In genomic region chr6:84436716-84437115, GRCm38 (mm10) we compare ENCODE assay signal across 17 mouse cellular contexts.
"Had no signal": no experiment of that assay in that cellular context is flagged by ENCODE, and none has a peak within 500 bp of the region (broad histone marks: within the 10 kb centered on the region; RNA-seq: fewer than 3 reads in every experiment).

No protein-coding gene starts in this region.

- DNase-seq: retina, postnatal 1 day; right cerebral cortex, adult 18-20 months; right cerebral cortex, postnatal 14 days; right cerebral cortex, postnatal 25 days; right cerebral cortex, postnatal 4 days; spleen, adult 18-20 months; thymus, adult 18-20 months; thymus, adult 2 months; thymus, postnatal 14 days; thymus, postnatal 25 days; thymus, postnatal 36 days; thymus, postnatal 4 days had no signal

- H3K27ac ChIP-seq: neural tube, embryonic 12.5 days; neural tube, embryonic 13.5 days; neural tube, embryonic 15.5 days; stomach, embryonic 15.5 days; stomach, postnatal 0 days had no signal

- H3K36me3 ChIP-seq: neural tube, embryonic 12.5 days; neural tube, embryonic 13.5 days; neural tube, embryonic 15.5 days; stomach, embryonic 15.5 days had no signal

- H3K27me3 ChIP-seq: neural tube, embryonic 12.5 days; neural tube, embryonic 13.5 days; neural tube, embryonic 15.5 days; stomach, embryonic 15.5 days had no signal

- H3K9me3 ChIP-seq: neural tube, embryonic 12.5 days; neural tube, embryonic 13.5 days; neural tube, embryonic 15.5 days; stomach, embryonic 15.5 days had no signal

- H3K4me3 ChIP-seq: neural tube, embryonic 12.5 days; neural tube, embryonic 13.5 days; neural tube, embryonic 15.5 days; stomach, embryonic 15.5 days had no signal
